Mouse (Mus musculus): ENCODE data around the gene Srgap2. TPM values are rescaled to one million over a fixed set of nuclear protein-coding genes. Genes with fewer than 3 reads are reported as not detected.
A peak's percentile ranks its signal among the peaks of the same experiment; 100 is the strongest.
"Not testable (repeated sequence)": the region's sequence is repeated elsewhere in the genome, so short reads cannot be mapped to it uniquely, and the experiment has no call there.

The Srgap2 gene
- polyA plus RNA-seq, 1 experiment from 2014 or later: 4.1 TPM

GRCm38 (mm10) chr1:131335604-131336003 lies 191.5 kb downstream of the Srgap2 start:
- no peak for TF ChIP-seq CTCF (IDR thresholded peaks at IDR 0.05; ENCODE audit: low read depth)
- TF ChIP-seq EP300 (IDR thresholded peaks at IDR 0.05; ENCODE audit: low read depth): no peak
- Histone ChIP-seq H3K9me3 (ENCODE audit: low read length) (no peaks in the 10 kb centered on the region), H3K36me3 (replicated peaks; ENCODE audit: insufficient read depth, low read length) (peaks cover 16% of the 10 kb centered on the region), H3K9ac (replicated peaks) (no peak overlapping the region), H3K4me1 (ENCODE audit: insufficient read depth) (no peaks in the 10 kb centered on the region), H3K4me2 (ENCODE audit: low read depth, low read length) (no peak overlapping the region), H3K27ac (ENCODE audit: low read depth) (no peak overlapping the region), H3K27me3 (ENCODE audit: insufficient read depth, low read length) (no peaks in the 10 kb centered on the region), H3K4me3 (ENCODE audit: low read depth, low read length) (no peak overlapping the region)
- no peak for ATAC-seq
- WGBS (ENCODE audit: insufficient replicate concordance): 76% methylated on average over 3 of the region's 3 CpGs
- DNase-seq: no peak

GRCm38 (mm10) chr1:131331180-131331579 lies 196.0 kb downstream of the Srgap2 start:
- H3K4me2 ChIP-seq (ENCODE audit: low read depth, low read length): no peak overlapping the region
- TF ChIP-seq CTCF (IDR thresholded peaks at IDR 0.05; ENCODE audit: low read depth) (no peak), EP300 (IDR thresholded peaks at IDR 0.05; ENCODE audit: low read depth) (no peak)
- no peak overlapping the region for H3K9ac ChIP-seq (replicated peaks)
- no peaks in the 10 kb centered on the region for H3K4me1 ChIP-seq (ENCODE audit: insufficient read depth)
- no peaks in the 10 kb centered on the region for H3K27me3 ChIP-seq (ENCODE audit: insufficient read depth, low read length)
- WGBS (ENCODE audit: insufficient replicate concordance): 73% methylated on average over 1 of the region's 1 CpGs
- H3K27ac ChIP-seq (ENCODE audit: low read depth): no peak overlapping the region
- DNase-seq: no peak
- no peak overlapping the region for H3K4me3 ChIP-seq (ENCODE audit: low read depth, low read length)
- H3K9me3 ChIP-seq (ENCODE audit: low read length): no peaks in the 10 kb centered on the region
- H3K36me3 ChIP-seq (replicated peaks; ENCODE audit: insufficient read depth, low read length): peaks cover 19% of the 10 kb centered on the region
- no peak for ATAC-seq

GRCm38 (mm10) chr1:131329093-131329492 lies 198.1 kb downstream of the Srgap2 start:
- peak; percentile 33 for DNase-seq
- not testable (repeated sequence) for H3K27ac ChIP-seq (ENCODE audit: low read depth); ATAC-seq; H3K9ac ChIP-seq (replicated peaks); H3K27me3 ChIP-seq (ENCODE audit: insufficient read depth, low read length); H3K4me3 ChIP-seq (ENCODE audit: low read depth, low read length); H3K9me3 ChIP-seq (ENCODE audit: low read length); H3K4me2 ChIP-seq (ENCODE audit: low read depth, low read length); H3K4me1 ChIP-seq (ENCODE audit: insufficient read depth)
- H3K36me3 ChIP-seq (replicated peaks; ENCODE audit: insufficient read depth, low read length): peaks cover 16% of the 10 kb centered on the region
- WGBS (ENCODE audit: insufficient replicate concordance): 88% methylated on average over 1 of the region's 1 CpGs
- peak; percentile 62 for TF ChIP-seq CTCF (IDR thresholded peaks at IDR 0.05; ENCODE audit: low read depth)

GRCm38 (mm10) chr1:131327167-131327566 lies 200.0 kb downstream of the Srgap2 start:
- Histone ChIP-seq H3K9me3 (ENCODE audit: low read length) (no peaks in the 10 kb centered on the region), H3K9ac (replicated peaks) (no peak overlapping the region), H3K4me1 (ENCODE audit: insufficient read depth) (no peaks in the 10 kb centered on the region), H3K27ac (ENCODE audit: low read depth) (no peak overlapping the region), H3K4me3 (ENCODE audit: low read depth, low read length) (no peak overlapping the region), H3K36me3 (replicated peaks; ENCODE audit: insufficient read depth, low read length) (peaks cover 10% of the 10 kb centered on the region), H3K4me2 (ENCODE audit: low read depth, low read length) (no peak overlapping the region), H3K27me3 (ENCODE audit: insufficient read depth, low read length) (no peaks in the 10 kb centered on the region)
- ATAC-seq: no peak
- no peak for TF ChIP-seq EP300 (IDR thresholded peaks at IDR 0.05; ENCODE audit: low read depth)
- TF ChIP-seq CTCF (IDR thresholded peaks at IDR 0.05; ENCODE audit: low read depth): no peak
- 83% methylated on average over 1 of the region's 1 CpGs for WGBS (ENCODE audit: insufficient replicate concordance)
- no peak for DNase-seq

GRCm38 (mm10) chr1:131324816-131325463 lies 202.2 kb downstream of the Srgap2 start:
- TF ChIP-seq EP300 (IDR thresholded peaks at IDR 0.05; ENCODE audit: low read depth) (no peak), CTCF (IDR thresholded peaks at IDR 0.05; ENCODE audit: low read depth) (no peak)
- no peaks in the 10 kb centered on the region for H3K9me3 ChIP-seq (ENCODE audit: low read length)
- H3K4me3 ChIP-seq (ENCODE audit: low read depth, low read length): no peak overlapping the region
- WGBS (ENCODE audit: insufficient replicate concordance): 60% methylated on average over 3 of the region's 3 CpGs
- H3K36me3 ChIP-seq (replicated peaks; ENCODE audit: insufficient read depth, low read length): peaks cover 10% of the 10 kb centered on the region
- ATAC-seq (no peak), DNase-seq (no peak)
- H3K9ac ChIP-seq (replicated peaks): no peak overlapping the region
- no peaks in the 10 kb centered on the region for H3K4me1 ChIP-seq (ENCODE audit: insufficient read depth)
- no peak overlapping the region for H3K27ac ChIP-seq (ENCODE audit: low read depth)
- H3K4me2 ChIP-seq (ENCODE audit: low read depth, low read length): no peak overlapping the region
- no peaks in the 10 kb centered on the region for H3K27me3 ChIP-seq (ENCODE audit: insufficient read depth, low read length)

GRCm38 (mm10) chr1:131319598-131320330 lies 207.4 kb downstream of the Srgap2 start:
- DNase-seq (no peak), ATAC-seq (no peak)
- Histone ChIP-seq H3K27me3 (ENCODE audit: insufficient read depth, low read length) (no peaks in the 10 kb centered on the region), H3K4me3 (ENCODE audit: low read depth, low read length) (no peak overlapping the region), H3K27ac (ENCODE audit: low read depth) (no peak overlapping the region), H3K36me3 (replicated peaks; ENCODE audit: insufficient read depth, low read length) (peaks cover 37% of the 10 kb centered on the region), H3K9me3 (ENCODE audit: low read length) (no peaks in the 10 kb centered on the region), H3K9ac (replicated peaks) (no peak overlapping the region), H3K4me2 (ENCODE audit: low read depth, low read length) (no peak overlapping the region), H3K4me1 (ENCODE audit: insufficient read depth) (no peaks in the 10 kb centered on the region)
- WGBS (ENCODE audit: insufficient replicate concordance): 85% methylated on average over 3 of the region's 3 CpGs
- peak; percentile 31; the same call in 1 of the 2 replicates for TF ChIP-seq CTCF (IDR thresholded peaks at IDR 0.05; ENCODE audit: low read depth)
- TF ChIP-seq EP300 (IDR thresholded peaks at IDR 0.05; ENCODE audit: low read depth): no peak

All from liver, postnatal 0 days (tissue).